Mouse (Mus musculus): ENCODE data around the gene Snapc5. TPM values are rescaled to one million over a fixed set of nuclear protein-coding genes. Genes with fewer than 3 reads are reported as not detected.

Gene Snapc5
- total RNA-seq, 4 experiments from 2014 or later: 22.0 to 28.1 (median 24.7) TPM

DNA sequence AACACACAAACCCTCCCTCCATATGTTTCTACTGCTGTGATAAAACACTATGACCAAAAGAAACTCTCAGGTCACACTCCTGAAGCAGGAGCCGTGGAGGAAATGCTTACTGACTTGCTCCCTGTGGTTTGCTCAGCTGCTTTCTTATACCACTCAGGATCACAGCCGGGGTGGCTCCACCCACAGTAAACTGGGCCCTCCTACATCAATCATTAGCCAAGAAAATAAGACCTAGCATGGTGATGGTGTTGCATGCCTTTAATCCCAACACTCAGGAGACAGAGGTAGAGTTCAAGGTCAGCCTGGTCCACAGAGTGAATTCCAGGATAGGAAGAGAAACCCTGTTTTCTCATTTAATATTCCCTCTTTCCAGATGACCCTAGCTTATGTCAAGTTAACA, 20.8 kb downstream of the Snapc5 start:
- DNase-seq: no peak

DNA sequence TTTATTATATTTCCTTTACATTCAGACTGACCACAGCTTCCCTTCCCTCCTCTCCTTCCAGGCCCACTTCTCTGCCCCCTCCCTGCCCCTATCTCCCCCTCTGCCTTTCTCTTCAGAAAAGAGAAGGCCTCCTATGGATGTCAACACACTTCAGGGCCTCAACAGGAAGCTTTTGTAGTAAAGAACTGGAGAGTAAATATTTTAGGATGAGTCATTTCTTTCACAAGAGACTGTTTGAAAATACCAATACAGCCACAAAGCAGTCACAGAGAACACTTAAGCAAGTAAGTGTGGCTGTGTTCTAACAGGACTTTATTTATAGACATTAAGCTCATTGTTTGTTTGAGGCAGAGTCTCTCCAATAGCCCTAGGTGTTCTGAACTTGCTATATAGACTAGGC, 23.3 kb downstream of the Snapc5 start:
- DNase-seq: no peak

DNA sequence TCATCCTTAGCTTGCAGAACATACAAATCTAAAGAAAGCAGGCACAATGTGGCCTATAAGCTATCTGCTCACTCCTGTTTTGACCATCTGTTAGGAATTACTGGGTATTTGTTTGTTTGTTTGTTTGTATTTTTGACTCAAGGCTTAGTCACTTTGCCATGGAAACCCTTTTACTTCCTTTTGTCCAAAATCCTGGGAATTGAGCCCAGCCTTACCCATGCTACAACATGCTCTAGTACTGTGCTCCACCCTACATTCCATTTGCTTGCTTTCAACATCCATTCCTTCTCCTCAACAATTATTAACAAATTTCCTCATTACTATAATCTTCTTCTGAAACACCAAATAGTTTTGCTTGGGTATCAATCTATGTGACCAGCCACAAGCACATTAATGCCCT, 23.8 kb downstream of the Snapc5 start:
- DNase-seq: no peak

DNA sequence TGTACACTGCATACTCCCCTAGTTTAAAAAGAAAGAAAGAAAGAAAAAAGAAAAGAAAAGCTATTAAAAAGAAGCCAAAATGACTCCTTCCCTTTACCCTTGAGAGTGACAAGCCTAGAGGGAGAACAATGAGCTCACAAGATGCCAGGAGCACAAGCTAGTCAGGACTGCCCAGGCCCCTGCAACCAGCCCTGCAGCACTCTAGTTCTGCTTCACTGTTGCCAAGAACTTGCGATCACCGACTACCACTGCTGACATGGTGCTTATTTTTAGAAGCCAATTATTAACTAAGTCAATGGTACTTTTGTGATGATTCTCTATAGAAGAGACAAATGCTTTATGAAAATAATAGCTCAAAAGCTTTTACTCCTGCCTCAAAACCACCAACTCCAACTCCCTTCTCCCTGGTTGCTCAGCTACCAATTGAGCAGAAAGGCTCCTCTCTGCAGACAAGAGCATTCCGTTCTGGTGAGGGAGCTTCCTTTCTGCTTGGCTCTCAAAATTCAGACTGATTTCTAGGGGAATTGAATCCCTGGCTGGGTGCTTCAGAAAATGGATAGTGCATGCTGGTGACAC, 28.5 kb downstream of the Snapc5 start:
- DNase-seq: no peak

DNA sequence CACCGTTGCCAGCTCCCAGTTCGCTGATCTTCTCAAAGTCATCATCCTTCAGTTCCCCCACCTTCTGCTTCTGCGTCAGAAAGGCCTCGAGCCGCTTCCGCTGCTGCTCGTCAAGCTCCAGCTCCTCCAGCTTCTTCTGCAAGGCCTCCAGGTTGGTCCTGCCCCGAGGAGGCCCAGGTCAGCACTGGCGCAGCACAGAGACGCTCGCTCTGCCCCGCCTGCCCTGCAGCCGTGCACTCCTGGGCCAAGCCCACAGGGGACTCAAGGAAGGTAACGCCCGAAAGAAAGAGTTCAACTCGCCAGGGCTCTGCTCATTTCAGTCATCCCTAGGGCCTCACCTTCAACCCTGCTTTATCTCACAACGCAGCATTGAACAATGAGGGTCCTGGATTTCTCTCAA, 35.4 kb downstream of the Snapc5 start:
- no peak for DNase-seq

DNA sequence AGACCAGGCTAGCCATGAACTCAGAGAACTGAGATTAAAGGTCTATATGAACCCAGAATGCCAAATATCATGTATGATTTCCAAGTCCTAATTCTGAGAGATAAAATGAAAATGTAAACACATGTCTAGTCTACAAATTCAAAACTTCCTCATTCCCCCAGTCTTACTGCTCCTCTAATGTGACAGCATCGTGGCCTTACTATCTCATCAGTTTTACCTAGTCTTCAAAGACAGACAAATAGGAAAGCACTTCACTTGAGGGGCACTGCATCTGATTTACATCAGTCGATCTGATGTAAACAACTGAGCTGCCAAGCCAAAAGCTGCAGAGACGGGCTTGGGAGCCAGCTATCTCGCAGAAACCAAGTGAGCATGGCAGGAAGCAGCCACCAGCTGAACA, 37.0 kb downstream of the Snapc5 start:
- no peak for DNase-seq

DNA sequence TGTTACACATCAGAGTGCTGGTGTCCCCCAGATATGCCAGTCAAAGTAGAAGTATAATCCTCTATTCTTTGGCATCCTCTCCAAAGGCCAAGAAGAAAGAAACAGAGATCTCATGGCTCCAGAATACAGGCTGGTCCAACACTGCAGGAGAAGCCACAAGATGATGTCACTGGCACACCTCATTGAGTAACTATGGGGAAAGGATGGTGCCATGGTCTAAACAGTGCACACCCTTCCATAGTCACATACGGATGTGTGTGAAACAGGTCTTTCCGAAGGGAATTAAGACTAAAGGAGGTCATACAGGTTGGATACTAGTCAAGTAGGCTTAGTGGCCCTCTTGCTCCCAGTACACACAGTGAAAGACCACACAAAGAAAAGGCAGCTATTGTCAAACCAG, 37.6 kb downstream of the Snapc5 start:
- DNase-seq: no peak

DNA sequence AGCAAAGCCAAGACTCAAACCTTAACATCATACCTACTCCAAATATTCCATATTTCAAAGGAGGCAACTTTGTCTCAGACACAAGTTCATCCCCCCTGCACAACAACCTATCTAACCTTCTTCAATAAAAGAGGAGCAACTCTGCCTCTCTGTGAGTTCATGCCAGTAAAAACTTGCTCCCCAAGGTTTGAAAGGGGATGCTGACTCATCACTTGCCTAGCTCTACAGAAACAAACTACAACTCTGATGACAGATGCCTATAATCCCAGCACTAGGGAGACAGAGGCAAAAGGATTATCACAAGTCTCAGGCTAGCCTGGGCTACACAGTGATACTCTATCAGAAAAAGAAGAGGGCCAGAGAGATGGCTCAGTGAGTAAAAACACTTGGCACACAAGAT, 38.8 kb downstream of the Snapc5 start:
- DNase-seq: no peak

DNA sequence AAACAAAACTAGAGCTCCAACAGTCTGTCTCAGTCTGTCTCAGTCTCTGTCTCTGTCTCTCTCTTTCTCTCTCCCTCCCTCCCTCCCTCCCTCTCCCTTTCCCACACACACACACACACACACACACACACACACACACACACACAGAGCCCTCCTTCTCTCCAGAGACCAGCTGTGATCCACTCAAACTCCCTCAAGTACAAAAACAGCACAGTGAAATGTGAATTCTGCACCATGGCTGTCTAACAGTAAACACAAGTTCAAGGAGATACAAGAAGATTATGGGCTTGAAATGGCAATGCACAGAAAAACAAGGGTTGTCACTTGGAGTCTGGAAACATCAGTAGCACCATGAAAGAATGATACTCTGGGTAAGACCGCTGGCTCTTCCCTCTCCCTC, 40.2 kb downstream of the Snapc5 start:
- no peak for DNase-seq

DNA sequence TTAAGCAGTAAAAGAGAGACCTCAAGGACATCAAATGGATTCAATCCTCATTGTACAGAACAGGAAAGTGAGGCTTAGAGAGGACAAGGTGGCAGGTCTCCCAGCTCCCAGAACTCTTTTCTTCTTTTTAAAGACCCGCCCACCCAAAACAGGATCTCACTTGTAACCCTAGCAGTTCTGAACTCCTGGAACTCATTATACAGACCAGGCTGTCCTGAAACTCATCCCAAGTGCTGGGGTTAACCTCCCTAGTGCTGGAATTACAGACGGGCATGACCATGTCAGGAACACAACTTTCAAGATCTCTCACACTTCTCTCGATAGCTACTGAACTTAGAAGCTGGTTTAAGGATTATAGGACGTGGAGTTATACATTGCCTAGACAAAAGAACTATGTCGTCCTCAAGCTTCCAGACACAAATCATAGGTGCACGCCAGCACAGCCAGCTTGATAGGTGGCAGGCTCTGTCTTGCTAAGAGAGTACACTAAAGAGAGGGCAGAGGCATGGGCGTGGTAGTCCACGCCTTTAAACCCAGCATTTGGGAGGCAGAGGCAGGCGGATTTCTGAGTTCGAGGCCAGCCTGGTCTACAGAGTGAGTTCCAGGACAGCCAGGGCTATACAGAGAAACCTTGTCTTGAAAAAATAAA, 40.8 kb downstream of the Snapc5 start:
- DNase-seq: no peak

DNA sequence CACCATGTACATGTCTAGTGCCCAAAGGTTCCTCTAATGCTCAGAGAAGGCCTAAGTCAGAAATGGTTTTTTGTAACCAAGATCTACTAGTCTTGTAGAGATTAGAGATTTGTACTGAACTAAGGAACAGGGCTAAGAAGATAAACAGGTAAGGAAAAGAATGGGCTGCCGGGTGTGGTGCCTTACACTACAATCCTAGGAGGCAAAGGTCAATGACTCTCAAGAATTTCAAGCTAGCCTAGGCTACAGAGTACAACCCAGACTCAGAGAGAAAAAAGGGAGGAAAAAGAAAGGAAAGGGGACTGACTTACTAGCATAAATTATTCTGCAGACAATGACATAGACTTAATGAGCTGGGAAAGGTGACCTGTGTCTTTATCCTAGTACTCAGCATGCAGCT, 41.5 kb downstream of the Snapc5 start:
- DNase-seq: no peak

DNA sequence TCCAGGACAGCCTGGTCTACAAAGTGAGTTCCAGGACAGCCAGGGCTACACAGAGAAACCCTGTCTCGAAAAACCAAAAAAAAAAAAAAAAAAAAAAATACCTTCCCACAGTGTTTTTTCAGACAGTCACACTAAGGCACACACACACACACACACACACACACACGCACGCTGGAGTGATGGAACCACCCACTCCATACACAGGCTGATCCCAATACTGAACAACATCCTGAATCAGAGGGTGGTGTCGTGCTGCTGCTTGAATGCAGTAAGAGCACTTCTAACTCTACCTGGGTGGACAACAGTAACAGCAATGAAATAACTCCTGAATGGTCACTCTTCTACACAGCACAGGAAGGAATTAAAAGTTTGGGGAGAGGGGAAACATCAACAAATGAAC, 42.4 kb downstream of the Snapc5 start:
- no peak for DNase-seq

DNA sequence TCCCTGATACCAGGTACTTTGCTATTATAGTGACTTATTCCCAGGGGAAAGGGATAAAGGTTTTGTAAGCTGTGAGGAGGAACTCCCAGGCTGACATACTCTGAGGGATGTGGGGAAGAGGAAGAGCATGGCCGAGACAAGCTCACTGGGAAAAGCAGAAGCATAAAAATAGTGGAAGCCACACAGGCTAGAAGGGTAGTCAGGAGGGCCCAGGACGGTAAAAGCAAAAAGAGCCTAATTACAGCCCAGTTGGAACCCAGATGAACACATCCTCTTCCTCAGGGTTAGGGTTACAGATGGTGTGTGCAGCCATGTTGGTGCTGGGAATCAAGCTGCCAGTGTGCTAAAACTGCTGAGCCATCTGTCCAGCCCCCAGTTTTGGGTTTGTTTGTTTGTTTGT, 43.0 kb downstream of the Snapc5 start:
- DNase-seq: no peak

DNA sequence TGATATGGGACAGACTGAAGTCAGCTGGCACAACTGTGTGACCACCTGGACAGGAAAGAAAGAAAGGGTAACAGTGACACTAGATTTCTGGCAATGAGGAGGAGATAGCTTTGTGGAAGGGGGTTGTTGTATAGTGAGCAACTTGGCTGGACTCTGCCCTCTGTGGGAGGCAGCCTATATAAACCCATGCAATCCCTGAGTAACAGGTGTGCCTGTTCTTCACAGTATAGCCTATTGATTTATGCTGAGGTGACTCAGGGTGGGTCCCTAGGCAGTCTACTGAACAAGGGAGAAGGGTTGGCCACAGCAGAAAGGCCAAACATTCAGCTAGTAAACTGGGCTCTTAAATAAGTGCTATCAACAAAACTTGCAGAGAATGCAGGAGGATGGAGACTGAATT, 46.7 kb downstream of the Snapc5 start:
- DNase-seq: no peak

DNA sequence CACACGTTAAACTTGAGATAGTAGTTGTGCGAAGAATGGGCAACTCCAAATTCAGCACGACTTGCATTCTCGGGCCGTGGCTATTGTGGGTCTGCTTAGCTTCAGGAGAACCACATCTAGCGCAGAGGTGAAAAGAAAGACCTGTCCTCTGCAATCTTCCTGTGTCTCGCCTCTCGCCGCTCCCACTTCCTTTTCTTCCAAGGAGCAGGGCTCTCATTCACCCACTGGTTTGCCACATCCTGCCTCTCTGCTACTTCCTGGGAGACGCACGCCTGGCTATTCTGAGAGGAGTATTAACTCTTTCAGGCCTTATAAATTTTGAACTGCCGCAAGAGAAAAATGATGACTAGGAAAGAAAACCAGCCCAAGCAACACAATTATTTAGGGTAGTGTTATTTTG, 48.7 kb downstream of the Snapc5 start:
- no peak for DNase-seq

DNA sequence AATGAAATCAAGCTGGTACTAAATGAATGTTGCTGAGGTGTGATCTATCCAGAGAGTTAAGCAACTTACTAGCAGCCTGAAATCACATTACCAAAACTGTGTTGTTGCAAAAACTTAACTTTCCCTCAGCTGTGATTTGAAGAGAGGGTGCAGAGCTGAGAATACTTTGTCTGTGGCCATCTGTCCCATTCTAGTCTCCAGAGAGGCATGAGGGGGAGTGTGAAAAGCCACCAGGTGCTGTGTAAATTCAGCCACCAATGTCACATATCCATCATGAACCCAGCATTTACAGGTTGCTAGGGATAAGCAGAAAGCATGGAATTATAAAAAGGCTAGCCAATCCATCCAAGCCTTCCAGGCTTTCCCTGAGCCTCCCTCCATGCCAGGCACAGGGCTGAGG, 49.9 kb downstream of the Snapc5 start:
- no peak for DNase-seq

DNA sequence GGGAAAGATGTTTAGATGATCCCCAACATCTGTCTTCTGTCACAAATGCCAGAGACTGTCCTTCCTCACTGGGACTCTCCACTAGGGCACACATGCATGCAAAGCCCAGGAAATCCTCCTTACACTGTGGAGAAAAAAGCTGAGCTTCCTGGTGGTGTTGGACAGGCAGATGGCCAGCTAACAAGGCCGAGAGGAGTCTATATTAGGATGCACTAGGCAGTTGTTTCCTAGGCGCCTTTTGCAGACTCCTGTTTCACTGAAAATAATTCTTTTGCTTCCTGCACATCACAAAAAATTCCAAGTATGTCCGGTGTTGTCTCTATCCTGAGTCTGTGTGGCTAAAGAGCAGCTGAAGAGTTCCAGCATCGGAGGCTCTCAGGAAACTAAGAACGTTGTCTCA, 52.1 kb downstream of the Snapc5 start:
- DNase-seq: no peak

DNA sequence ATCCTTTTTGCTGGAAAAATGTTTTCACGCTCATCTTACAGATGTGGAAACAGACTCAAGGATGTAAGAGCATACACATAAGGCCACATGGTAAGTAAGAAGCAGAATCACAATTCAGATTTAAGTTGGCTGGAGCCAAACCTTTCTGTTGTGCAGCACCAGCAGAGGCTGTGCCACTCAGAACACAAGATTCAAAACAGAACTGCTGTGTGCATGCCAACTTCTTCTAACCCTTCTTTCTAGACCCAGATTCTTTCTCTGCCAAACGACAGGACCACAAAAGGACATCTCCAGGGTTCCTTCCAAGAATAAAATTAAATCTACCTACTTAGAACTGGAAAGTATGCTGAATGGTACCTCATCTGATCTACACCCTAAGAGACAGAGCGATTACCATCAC, 52.6 kb downstream of the Snapc5 start:
- DNase-seq: no peak

DNA sequence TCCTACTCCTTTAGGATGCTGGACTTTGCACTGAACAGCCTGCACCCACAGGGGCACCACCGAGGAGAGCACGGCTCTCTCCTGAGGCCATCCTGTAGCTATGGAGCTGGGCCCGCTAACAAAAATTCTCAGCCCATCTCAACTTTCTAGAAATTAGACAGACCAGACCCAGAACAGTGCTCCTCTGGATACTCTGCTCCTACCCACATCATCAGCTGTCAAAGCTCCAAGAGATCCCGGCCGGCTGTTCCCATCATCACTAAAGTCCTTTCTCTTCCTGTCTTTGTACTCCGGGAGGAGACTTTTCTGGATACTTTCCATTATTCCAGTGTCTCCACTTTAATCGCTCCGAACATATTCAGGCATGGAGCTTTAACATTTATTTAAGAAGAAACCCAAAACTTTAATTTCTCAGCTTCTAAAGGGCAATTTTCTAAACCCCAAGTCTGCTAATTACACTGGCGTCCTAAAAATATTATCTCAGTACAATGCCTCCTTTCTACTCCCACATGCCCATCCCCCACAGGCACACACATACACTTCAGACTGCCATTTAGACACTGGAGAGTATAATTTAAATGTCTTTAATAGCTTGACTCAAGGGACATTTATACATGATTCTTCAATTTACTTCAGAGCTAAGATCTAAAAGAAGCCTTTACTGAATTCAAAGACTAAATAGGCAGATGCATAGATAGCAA, 53.3 kb downstream of the Snapc5 start:
- no peak for DNase-seq

Small RNA genes lying within 50 kb of the gene (microRNA-seq; reads per million reads assigned to microRNA genes)
- gene Gm24106: 0 reads per million in 2 experiments

Other genes starting within 250 kb of the Snapc5 start
- 10 to 100 TPM in 1 of 4 experiments, 1 to 10 TPM in 3; 7.6 to 11.1 (median 8.6) TPM for gene Smad6, start 157.2 kb upstream of the Snapc5 start, total RNA-seq (2022)
- 10 to 100 TPM in 1 of 4 experiments, 1 to 10 TPM in 2, not detected in 1; 3.1 to 22.6 (median 9.1) TPM for gene Lctl, start 62.1 kb upstream of the Snapc5 start, total RNA-seq (2022)
- 10 to 100 TPM in 1 of 4 experiments, 1 to 10 TPM in 3; 3.5 to 10.2 (median 6.3) TPM for gene Zwilch, start 6.2 kb upstream of the Snapc5 start, total RNA-seq (2022)
- gene Rpl4, start 5.9 kb upstream of the Snapc5 start, total RNA-seq (2022): 100 to 1,000 TPM; 875 to 953 (median 912) TPM
- 1 to 10 TPM; 1.5 to 2.7 (median 2.4) TPM for gene Uchl4, start 55.9 kb downstream of the Snapc5 start, total RNA-seq (2022)
- 10 to 100 TPM; 83.4 to 93.7 (median 91.9) TPM for gene Map2k1, start 74.4 kb downstream of the Snapc5 start, total RNA-seq (2022)
- 10 to 100 TPM; 15.2 to 32.4 (median 20.6) TPM for gene Tipin, start 102.3 kb downstream of the Snapc5 start, total RNA-seq (2022)
- gene Dis3l, start 162.0 kb downstream of the Snapc5 start, total RNA-seq (2022): 10 to 100 TPM; 20.4 to 26.2 (median 23.3) TPM
- gene Megf11, start 206.4 kb downstream of the Snapc5 start, total RNA-seq (2022): 1 to 10 TPM in 2 of 4 experiments, under 1 TPM in 2; 0.29 to 2.1 (median 1.2) TPM

All from adrenal gland, adult 8-10 months (tissue).